Mouse (Mus musculus) CD4-positive helper T cell, adult 2 months (primary cell): Measurements from ENCODE around the gene Hoxb4.

Experiments
- DNase-seq: peaks from one replicate; pipeline ENCODE4 v3.0.0-alpha.2; 2012; ENCODE audit warnings: low read depth, missing footprints, low spot score

The Hoxb4 gene

GRCm38 (mm10) chr11:96317608-96318367 lies at the start of gene Hoxb4:
Gene Hoxb4 (plus strand): TSS chr11:96318267.
- no peak for DNase-seq

GRCm38 (mm10) chr11:96269869-96270268 lies 48.2 kb upstream of the Hoxb4 start:
- DNase-seq = no peak

GRCm38 (mm10) chr11:96270996-96271540 lies 47.0 kb upstream of the Hoxb4 start, which contains the start of gene Hoxb9:
Gene Hoxb9 (plus strand): TSS chr11:96271457.
- DNase-seq = no peak

- no peak for DNase-seq
These were observed 46.5 kb upstream of the Hoxb4 start for GRCm38 (mm10) chr11:96271541-96272011.

- DNase-seq = no peak
These were observed 45.8 kb upstream of the Hoxb4 start for GRCm38 (mm10) chr11:96272024-96272921.

GRCm38 (mm10) chr11:96274428-96274827 lies 43.6 kb upstream of the Hoxb4 start:
- DNase-seq = no peak

- DNase-seq = no peak
These were observed 42.2 kb upstream of the Hoxb4 start for GRCm38 (mm10) chr11:96275896-96276295.

GRCm38 (mm10) chr11:96277151-96278044 lies 40.7 kb upstream of the Hoxb4 start:
- no peak for DNase-seq

GRCm38 (mm10) chr11:96278324-96278723 lies 39.7 kb upstream of the Hoxb4 start:
- no peak for DNase-seq

GRCm38 (mm10) chr11:96278773-96279172 lies 39.3 kb upstream of the Hoxb4 start:
- peak; percentile 85 for DNase-seq

GRCm38 (mm10) chr11:96279421-96280233 lies 38.4 kb upstream of the Hoxb4 start:
- no peak for DNase-seq

- no peak for DNase-seq
These were observed 37.4 kb upstream of the Hoxb4 start for GRCm38 (mm10) chr11:96280399-96281378.

GRCm38 (mm10) chr11:96281396-96281795 lies 36.7 kb upstream of the Hoxb4 start:
- no peak for DNase-seq

- no peak for DNase-seq
These were observed 36.1 kb upstream of the Hoxb4 start, which contains the start of gene Hoxb8 for GRCm38 (mm10) chr11:96281855-96282570. Gene Hoxb8 (plus strand): TSS chr11:96281905.

- DNase-seq = no peak
These were observed 35.2 kb upstream of the Hoxb4 start for GRCm38 (mm10) chr11:96282795-96283430.

GRCm38 (mm10) chr11:96284041-96284749 lies 33.9 kb upstream of the Hoxb4 start:
- DNase-seq = peak; percentile 53
